Mouse (Mus musculus) induced T-regulatory cell, adult 2 months (primary cell): ENCODE data around the gene Kdm6b.

Source experiments
- DNase-seq: peaks from one replicate; pipeline ENCODE4 v3.0.0-alpha.2; 2012; ENCODE audit warnings: low read depth

Gene Kdm6b

GRCm38 (mm10) chr11:69388680-69389079 lies 24.8 kb downstream of the Kdm6b start:
- no peak for DNase-seq

GRCm38 (mm10) chr11:69386758-69387157 lies 26.7 kb downstream of the Kdm6b start:
- no peak for DNase-seq

- no peak for DNase-seq
Observed at GRCm38 (mm10) chr11:69384979-69385378, 28.5 kb downstream of the Kdm6b start.

GRCm38 (mm10) chr11:69382478-69383105 lies 30.9 kb downstream of the Kdm6b start:
- no peak for DNase-seq

GRCm38 (mm10) chr11:69381356-69381755 lies 32.1 kb downstream of the Kdm6b start:
- no peak for DNase-seq

- DNase-seq = no peak
Observed at GRCm38 (mm10) chr11:69379600-69379999, 33.9 kb downstream of the Kdm6b start.

GRCm38 (mm10) chr11:69377766-69378165 lies 35.7 kb downstream of the Kdm6b start:
- no peak for DNase-seq

- no peak for DNase-seq
Observed at GRCm38 (mm10) chr11:69375646-69376045, 37.8 kb downstream of the Kdm6b start.

- DNase-seq = no peak
Observed at GRCm38 (mm10) chr11:69373223-69373965, 40.1 kb downstream of the Kdm6b start.

GRCm38 (mm10) chr11:69372780-69373170 lies 40.7 kb downstream of the Kdm6b start:
- peak; percentile 85 for DNase-seq

- peak; percentile 69 for DNase-seq
Observed at GRCm38 (mm10) chr11:69372056-69372779, 41.3 kb downstream of the Kdm6b start.

- DNase-seq = no peak
Observed at GRCm38 (mm10) chr11:69371601-69372000, 41.9 kb downstream of the Kdm6b start.

- peak; percentile 39 for DNase-seq
Observed at GRCm38 (mm10) chr11:69370817-69371215, 42.7 kb downstream of the Kdm6b start.

- peak; percentile 51 for DNase-seq
Observed at GRCm38 (mm10) chr11:69369990-69370816, 43.3 kb downstream of the Kdm6b start.

GRCm38 (mm10) chr11:69369215-69369989 lies 44.1 kb downstream of the Kdm6b start, which contains the start of gene Chd3:
Gene Chd3 (minus strand): TSS chr11:69369406.
- no peak for DNase-seq

GRCm38 (mm10) chr11:69368356-69369214 lies 44.9 kb downstream of the Kdm6b start:
- peak; percentile 67 for DNase-seq

GRCm38 (mm10) chr11:69367616-69368355 lies 45.7 kb downstream of the Kdm6b start:
- peak; percentile 64 for DNase-seq

- no peak for DNase-seq
Observed at GRCm38 (mm10) chr11:69366855-69367615, 46.4 kb downstream of the Kdm6b start.
